Mouse (Mus musculus) bone marrow macrophage, adult 2 months (primary cell): Measurements from ENCODE around the gene Ifit1bl1. TPM values are rescaled to one million over a fixed set of nuclear protein-coding genes. Genes with fewer than 3 reads are reported as not detected.

Experiments
- H3K27ac ChIP-seq: 2 replicates; pipeline ENCODE4 v1.5.1; 2012; ENCODE audit warnings: low read depth, low read length; ENCODE audit not compliant: insufficient read depth
- H3K4me1 ChIP-seq: 2 replicates; pipeline ENCODE4 v1.6.1; 2012; ENCODE audit warnings: low read length; ENCODE audit not compliant: control insufficient read depth, insufficient read depth
- H3K4me3 ChIP-seq: 2 replicates; pipeline ENCODE4 v1.5.1; 2012; ENCODE audit warnings: mild to moderate bottlenecking, low read length, moderate library complexity; ENCODE audit not compliant: insufficient read depth
- CTCF ChIP-seq: IDR thresholded peaks from 2 replicates; pipeline ENCODE4 v1.5.1; 2012; ENCODE audit warnings: low read depth, mild to moderate bottlenecking, low read length, moderate library complexity
- POLR2A ChIP-seq: IDR thresholded peaks from 2 replicates; pipeline ENCODE4 v1.6.1; 2012; ENCODE audit warnings: mild to moderate bottlenecking, low read depth, low read length, borderline replicate concordance
- polyA plus RNA-seq: library from polyadenylated mRNA; stranded (reverse); fragments of >200 nt; gene quantifications from 2 replicates; pipeline ENCODE4 v1.2.4, GENCODE M21; 2012; ENCODE audit not compliant: missing spikeins, insufficient read depth, insufficient read length

The Ifit1bl1 gene
- polyA plus RNA-seq, 1 experiment, result 4.2 TPM

DNA sequence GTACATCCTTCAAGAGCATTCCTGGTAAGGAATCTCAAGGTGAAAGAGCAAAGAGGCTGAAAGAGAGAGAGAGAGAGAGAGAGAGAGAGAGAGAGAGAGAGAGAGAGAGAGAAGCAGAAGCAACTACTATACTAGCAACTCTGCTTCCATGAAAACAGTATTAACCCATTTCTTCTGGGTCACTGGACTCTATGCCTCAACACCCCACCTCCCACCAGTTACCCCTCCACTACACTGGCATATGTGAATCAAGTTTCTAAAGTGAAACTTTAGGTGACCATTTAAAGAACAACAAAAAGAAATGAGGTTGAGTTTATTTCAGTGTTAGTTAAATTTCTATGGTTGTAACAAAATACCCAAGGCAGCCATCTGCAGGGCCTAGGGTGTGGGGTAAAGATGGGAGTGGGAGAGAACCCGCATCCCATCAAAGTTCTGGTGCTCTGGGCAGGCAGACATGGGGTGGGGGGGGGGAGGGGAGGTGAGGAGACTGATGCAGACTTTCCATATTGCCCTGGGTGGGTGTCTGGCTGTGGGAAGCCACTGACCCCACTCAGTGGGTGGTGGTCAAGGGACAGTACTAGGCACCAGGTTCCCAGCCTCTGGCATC is 35.5 kb downstream of the Ifit1bl1 start:
- Histone ChIP-seq H3K4me1 (peaks cover 15% of the 10 kb centered on the region), H3K4me3 (no peak overlapping the region), H3K27ac (no peak overlapping the region)
- no peak for TF ChIP-seq CTCF
- TF ChIP-seq POLR2A, result no peak

DNA sequence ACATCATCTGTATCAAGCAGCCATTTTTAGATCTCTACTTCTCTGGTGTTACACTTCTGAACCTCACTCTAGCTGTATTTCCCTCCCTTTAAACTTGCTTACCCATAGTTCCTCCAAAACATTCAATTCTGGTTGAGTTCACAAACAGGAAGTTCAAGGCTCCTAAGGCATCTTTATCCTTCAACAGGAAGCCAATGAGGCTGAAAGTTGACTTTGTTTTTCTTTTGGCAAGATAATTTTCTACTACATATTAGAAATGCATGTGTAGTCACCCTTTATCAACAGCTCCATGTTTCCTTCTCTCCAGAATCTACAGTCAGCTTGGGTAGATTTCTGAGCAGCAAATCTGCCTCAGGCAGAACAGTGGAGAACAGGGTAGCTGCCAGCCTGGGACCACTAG is 39.2 kb downstream of the Ifit1bl1 start:
- TF ChIP-seq POLR2A (no peak), CTCF (no peak)
- Histone ChIP-seq H3K4me3 (no peak overlapping the region), H3K4me1 (peaks cover 3% of the 10 kb centered on the region), H3K27ac (no peak overlapping the region)

DNA sequence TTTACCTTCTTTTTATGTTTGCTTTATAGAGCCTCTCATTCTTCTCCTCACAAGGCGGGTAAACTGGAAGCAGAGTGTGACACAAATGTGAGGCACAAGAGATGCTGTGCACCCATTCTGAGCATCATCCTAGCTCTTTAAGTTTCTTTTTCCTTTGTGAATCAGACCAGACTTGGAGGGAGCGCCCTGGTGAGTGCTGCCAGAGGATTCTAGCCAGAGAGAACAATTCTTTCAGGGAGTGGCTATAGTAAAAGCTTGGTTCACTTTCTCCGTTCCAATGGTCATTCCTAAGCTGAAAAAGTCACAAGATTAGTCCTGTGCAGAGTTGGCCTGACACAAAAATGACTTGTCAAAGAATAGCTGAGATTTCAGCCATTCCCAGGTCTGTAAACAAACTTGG is 45.1 kb downstream of the Ifit1bl1 start:
- H3K4me1 ChIP-seq, result peaks cover 15% of the 10 kb centered on the region
- no peak overlapping the region for H3K4me3 ChIP-seq
- no peak overlapping the region for H3K27ac ChIP-seq
- TF ChIP-seq POLR2A (no peak), CTCF (no peak)

DNA sequence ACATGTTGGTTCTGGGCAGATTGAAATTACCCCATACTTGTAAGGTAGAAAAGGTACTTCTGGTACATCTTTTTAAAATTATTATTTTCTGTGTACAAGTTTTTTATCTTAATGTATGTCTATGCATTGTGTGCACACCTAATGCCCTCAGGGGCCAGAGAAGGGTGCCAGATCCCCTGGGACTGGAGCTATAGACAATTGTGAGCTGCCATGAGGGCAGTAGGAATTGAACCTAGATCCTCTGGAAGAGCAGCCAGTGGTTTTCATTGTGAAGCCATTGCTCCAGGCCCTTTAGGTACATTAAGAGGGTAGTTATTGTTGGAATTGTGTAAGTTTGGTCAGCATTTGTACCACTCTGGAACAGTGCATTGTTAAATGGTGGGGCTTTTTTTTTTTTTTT is 47.7 kb downstream of the Ifit1bl1 start:
- no peak overlapping the region for H3K4me3 ChIP-seq
- TF ChIP-seq CTCF (no peak), POLR2A (no peak)
- peaks cover 20% of the 10 kb centered on the region for H3K4me1 ChIP-seq
- no peak overlapping the region for H3K27ac ChIP-seq

DNA sequence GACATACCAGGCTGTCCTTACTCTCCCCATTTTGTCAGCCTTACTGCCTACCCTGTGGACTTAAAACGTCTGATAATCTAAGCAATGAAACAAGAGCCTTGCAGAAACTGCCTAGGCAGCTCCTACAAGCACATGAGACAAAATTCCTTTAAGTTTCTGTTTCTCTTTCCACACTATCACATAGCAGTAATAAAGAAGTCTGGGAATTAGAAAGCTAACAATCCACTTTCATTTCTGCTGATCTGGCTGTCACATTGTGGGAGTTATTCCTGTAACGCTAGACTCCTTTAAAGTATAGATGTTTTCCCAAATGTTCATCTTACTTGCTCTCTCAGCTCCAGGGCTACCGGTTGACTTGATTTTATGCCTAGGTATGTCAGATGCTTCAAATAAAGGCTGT is 48.2 kb downstream of the Ifit1bl1 start:
- TF ChIP-seq CTCF, result no peak
- no peak for TF ChIP-seq POLR2A
- H3K4me3 ChIP-seq, result peak overlapping the region; percentile 4; the same call in 1 of the 2 replicates
- H3K27ac ChIP-seq, result peak overlapping the region; percentile 61
- H3K4me1 ChIP-seq, result peaks cover 20% of the 10 kb centered on the region

DNA sequence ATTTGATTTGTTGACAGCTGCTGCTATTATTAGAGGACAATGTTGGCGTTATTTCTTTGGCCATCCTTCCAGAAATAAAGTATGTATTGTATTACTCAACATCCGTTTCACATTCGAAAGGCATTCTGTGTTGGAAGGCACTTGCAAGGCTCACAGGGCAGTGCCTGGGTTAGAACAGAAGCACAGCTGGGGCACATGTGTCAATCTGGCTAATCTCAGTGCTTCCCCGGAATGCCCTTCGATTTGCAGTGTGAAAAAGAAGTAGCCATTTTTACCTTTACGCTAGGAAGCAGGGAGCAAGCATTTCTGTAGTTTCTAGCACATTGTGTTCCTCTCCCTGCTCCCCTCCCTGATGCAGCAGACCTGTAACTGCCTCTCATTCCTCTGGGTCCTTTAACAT is 48.7 kb downstream of the Ifit1bl1 start:
- H3K4me1 ChIP-seq, result peaks cover 20% of the 10 kb centered on the region
- peak overlapping the region; percentile 4; the same call in 1 of the 2 replicates for H3K4me3 ChIP-seq
- H3K27ac ChIP-seq, result peak overlapping the region; percentile 61
- TF ChIP-seq POLR2A, result no peak
- TF ChIP-seq CTCF, result no peak

DNA sequence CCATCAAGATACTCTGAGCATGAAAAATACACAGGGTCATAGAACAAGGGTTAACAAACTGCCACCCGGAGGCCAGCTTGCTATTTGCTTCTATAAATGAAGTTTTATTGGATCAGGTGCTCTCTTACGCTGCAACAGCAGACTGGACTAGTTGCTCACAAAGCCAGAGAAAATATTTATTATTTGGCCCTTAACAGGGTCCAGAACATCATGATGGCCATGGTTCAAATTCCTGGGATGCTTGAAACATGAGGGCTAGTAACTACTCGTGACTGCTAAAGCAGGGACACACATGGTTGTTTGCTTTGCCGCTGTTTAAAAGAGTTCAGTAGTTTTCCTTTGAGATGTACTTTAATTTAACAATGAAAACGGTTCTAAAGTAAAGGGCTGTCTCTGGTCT is 49.8 kb downstream of the Ifit1bl1 start:
- Histone ChIP-seq H3K4me1 (peaks cover 20% of the 10 kb centered on the region), H3K27ac (no peak overlapping the region), H3K4me3 (no peak overlapping the region)
- TF ChIP-seq POLR2A, result no peak
- TF ChIP-seq CTCF, result no peak

DNA sequence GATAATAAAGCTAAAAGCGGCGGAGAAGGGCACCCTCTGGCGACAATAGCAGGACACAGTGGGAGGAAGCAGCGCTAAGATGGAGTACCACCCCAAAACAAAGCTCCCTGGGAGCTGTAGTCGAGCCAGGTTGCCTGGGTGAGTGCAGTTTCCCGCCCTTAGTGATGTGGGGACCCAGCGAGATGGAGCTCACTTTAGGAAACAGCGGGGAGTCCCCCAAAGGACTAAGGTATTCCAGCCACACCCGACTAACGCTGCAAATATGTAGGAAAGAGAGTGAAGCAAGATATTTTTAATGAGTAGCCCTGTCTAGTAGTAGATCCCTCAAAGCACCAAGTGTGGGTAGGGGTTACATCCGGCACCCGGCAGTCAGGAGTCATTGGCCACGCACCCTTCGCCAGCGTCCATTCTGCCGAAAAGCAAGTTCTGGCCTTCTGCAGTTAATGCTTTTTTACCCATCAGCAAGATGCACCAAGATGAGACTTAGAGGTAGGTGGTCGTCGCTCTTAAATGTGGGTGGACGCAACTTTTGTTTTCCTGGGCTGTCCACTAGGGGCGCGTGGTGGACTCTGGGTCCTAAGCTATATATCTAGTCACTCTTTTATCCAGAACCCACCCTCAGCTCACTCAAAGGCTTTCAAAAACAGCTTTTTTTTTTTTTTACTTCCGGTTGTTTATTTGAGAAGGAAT is 51.1 kb downstream of the Ifit1bl1 start, which contains the start of gene Ifit2:
Gene Ifit2, plus strand, starts transcription at position 161 of the 690 bp plus-strand sequence.
- TF ChIP-seq POLR2A (no peak), CTCF (peak; percentile 52)
- 0 out of 2 replicates have a peak within 1 kb of the TSS, but pooled peaks have one; percentile 15 for H3K27ac ChIP-seq

DNA sequence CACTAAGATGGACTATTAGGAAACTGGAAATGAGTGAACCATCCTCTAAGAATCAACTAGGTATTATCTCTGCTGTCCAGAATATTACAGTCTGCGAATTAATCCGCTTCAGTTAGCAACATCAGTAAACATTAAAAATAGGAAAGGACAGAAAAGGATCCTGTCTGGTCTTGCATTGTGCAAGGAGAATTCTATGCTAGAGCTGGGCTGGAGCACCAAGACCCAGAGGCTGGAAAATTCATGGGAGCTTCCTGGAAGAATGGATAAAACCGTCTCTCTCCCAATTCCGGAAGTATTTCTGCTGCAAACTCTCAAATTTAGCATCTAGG is 51.6 kb downstream of the Ifit1bl1 start:
- H3K27ac ChIP-seq, result no peak overlapping the region
- H3K4me1 ChIP-seq, result peaks cover 20% of the 10 kb centered on the region
- peak overlapping the region; percentile 14; the same call in 1 of the 2 replicates for H3K4me3 ChIP-seq
- no peak for TF ChIP-seq POLR2A
- no peak for TF ChIP-seq CTCF

More for the DNA sequence above, 51.1 kb downstream of the Ifit1bl1 start, which contains the start of gene Ifit2:
- Histone ChIP-seq H3K4me1 (peaks cover 20% of the 10 kb centered on the region), H3K4me3 (peak within 1 kb of the TSS; percentile 87)

DNA sequence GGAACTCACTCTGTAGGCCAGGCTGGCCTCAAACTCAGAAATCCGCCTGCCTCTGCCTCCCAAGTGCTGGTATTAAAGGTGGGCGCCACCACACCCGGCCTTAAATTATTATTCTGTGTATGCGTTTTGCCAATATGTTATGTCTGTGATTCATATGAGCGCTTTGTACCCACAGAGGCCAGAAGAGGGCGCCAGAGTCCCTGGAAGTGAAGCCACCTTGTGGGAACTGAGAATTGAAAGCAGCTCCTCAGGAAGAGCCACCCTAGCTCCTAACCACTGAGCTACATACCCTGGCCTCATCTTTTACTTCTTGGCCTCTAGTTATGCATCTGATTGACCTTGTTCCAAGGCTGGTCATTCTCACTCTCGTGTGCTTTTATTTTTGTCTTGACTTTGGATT is 53.8 kb downstream of the Ifit1bl1 start:
- Histone ChIP-seq H3K27ac (no peak overlapping the region), H3K4me3 (no peak overlapping the region), H3K4me1 (peaks cover 16% of the 10 kb centered on the region)
- TF ChIP-seq POLR2A (no peak), CTCF (peak; percentile 83)

DNA sequence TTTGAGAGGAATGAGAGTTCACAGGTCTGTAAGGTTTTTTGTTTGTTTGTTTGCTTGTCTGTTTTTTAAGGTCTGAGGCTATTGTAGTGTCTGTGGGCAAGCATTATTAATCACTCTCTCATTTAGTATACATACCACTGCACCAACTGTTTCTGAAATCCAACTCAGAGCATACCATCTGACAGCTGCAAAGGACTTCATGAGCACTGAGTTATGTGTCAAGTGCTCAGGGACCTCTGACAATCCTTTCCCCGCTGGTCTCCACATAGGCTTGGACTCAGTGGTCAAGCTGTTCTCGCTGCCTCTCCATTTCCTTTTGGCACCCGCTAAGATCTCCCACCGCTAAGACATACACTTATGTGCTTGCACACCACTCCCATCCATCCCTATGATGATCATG is 55.5 kb downstream of the Ifit1bl1 start:
- Histone ChIP-seq H3K27ac (no peak overlapping the region), H3K4me1 (peaks cover 7% of the 10 kb centered on the region; the same call in 1 of the 2 replicates)
- no peak for TF ChIP-seq POLR2A
- no peak for TF ChIP-seq CTCF

More for the DNA sequence above, 55.5 kb downstream of the Ifit1bl1 start:
- H3K4me3 ChIP-seq, result no peak overlapping the region

Other genes starting within 250 kb of the Ifit1bl1 start
- gene Ch25h, start 126.8 kb downstream of the Ifit1bl1 start, polyA plus RNA-seq, result 4.4 and 5.0 TPM in 2 replicates
- gene Lipa, start 74.5 kb downstream of the Ifit1bl1 start, polyA plus RNA-seq, result 991 and 1,052 TPM in 2 replicates
- gene Ifit2, start 51.3 kb downstream of the Ifit1bl1 start, polyA plus RNA-seq, result 42.7 and 46.3 TPM in 2 replicates
- gene Ifit3, start 18.4 kb downstream of the Ifit1bl1 start, polyA plus RNA-seq, result 129 and 136 TPM in 2 replicates
- gene Ifit3b, start 6.0 kb upstream of the Ifit1bl1 start, polyA plus RNA-seq, result 21.1 and 25.0 TPM in 2 replicates
- 0.25 and 0.33 TPM in 2 replicates for gene Ifit1bl2, start 38.8 kb upstream of the Ifit1bl1 start, polyA plus RNA-seq
- gene Ifit1, start 38.9 kb upstream of the Ifit1bl1 start, polyA plus RNA-seq, result 46.3 and 50.4 TPM in 2 replicates
- gene Slc16a12, start 145.3 kb upstream of the Ifit1bl1 start, polyA plus RNA-seq, result 0.27 TPM in 1 of 2 replicates, not detected in the other